Mouse (Mus musculus) kidney, embryonic 16.5 days (tissue): ENCODE measurements around the gene Gm10721. TPM values are rescaled to one million over a fixed set of nuclear protein-coding genes. Genes with fewer than 3 reads are reported as not detected.

Experiments
- microRNA-seq: library from miRNA; unstranded; fragments of <30 nt; microRNA quantifications from one replicate; pipeline ENCODE4, GENCODE M21; 2016
- polyA plus RNA-seq: library from polyadenylated mRNA; unstranded; fragments of >200 nt; fragmentation: Nextera tagmentation; extraction: Ambion mirVana; gene quantifications from 2 replicates; pipeline ENCODE4 v1.2.1, GENCODE M21; 2015

The Gm10721 gene
- polyA plus RNA-seq, 1 experiment from 2014 or later, result not detected

Small RNAs within 50 kb of the gene (microRNA-seq; reads per million reads assigned to microRNA genes)
- gene Mir101c, result not detected

Other genes starting within 250 kb of the Gm10721 start
- gene Gm10722, start 12.2 kb upstream of the Gm10721 start, polyA plus RNA-seq, result not detected in 2 replicates
- not detected in 2 replicates for gene Gm11168, start 9.8 kb upstream of the Gm10721 start, polyA plus RNA-seq
- gene Gm10720, start 2.5 kb downstream of the Gm10721 start, polyA plus RNA-seq, result not detected in 2 replicates
- gene Gm10719, start 4.3 kb downstream of the Gm10721 start, polyA plus RNA-seq, result 0.30 TPM in 1 of 2 replicates, not detected in the other
- gene Gm10718, start 10.4 kb downstream of the Gm10721 start, polyA plus RNA-seq, result 0.33 TPM in 1 of 2 replicates, not detected in the other
- not detected in 2 replicates for gene Gm10717, start 12.3 kb downstream of the Gm10721 start, polyA plus RNA-seq
- gene Gm17535, start 21.5 kb downstream of the Gm10721 start, polyA plus RNA-seq, result not detected in 2 replicates
- not detected in 2 replicates for gene Gm10715, start 23.7 kb downstream of the Gm10721 start, polyA plus RNA-seq